Mouse (Mus musculus): Measurements from ENCODE around the gene Maco1. TPM values are rescaled to one million over a fixed set of nuclear protein-coding genes. Genes with fewer than 3 reads are reported as not detected.

Gene Maco1
- polyA plus RNA-seq, 1 experiment from 2014 or later: 104 TPM

GRCm38 (mm10) chr4:134764333-134764732, 88.8 kb downstream of the Maco1 start:
- 77% methylated on average over 3 of the region's 3 CpGs for WGBS
- Histone ChIP-seq H3K27ac (ENCODE audit: low read length) (no peak overlapping the region), H3K9ac (replicated peaks; ENCODE audit: low read depth, low read length) (no peak overlapping the region), H3K4me3 (replicated peaks; ENCODE audit: low read length) (no peak overlapping the region), H3K4me1 (replicated peaks; ENCODE audit: control insufficient read depth, insufficient read depth, low read length) (peaks cover 17% of the 10 kb centered on the region), H3K27me3 (replicated peaks; ENCODE audit: control insufficient read depth, insufficient read depth, low read length) (peaks cover 17% of the 10 kb centered on the region; the same call in 1 of the 2 replicates), H3K4me2 (ENCODE audit: low read length) (no peak overlapping the region), H3K36me3 (ENCODE audit: control insufficient read depth, insufficient read depth) (no peaks in the 10 kb centered on the region), H3K9me3 (ENCODE audit: control insufficient read depth, low read length) (no peaks in the 10 kb centered on the region)
- ATAC-seq: no peak

DNA sequence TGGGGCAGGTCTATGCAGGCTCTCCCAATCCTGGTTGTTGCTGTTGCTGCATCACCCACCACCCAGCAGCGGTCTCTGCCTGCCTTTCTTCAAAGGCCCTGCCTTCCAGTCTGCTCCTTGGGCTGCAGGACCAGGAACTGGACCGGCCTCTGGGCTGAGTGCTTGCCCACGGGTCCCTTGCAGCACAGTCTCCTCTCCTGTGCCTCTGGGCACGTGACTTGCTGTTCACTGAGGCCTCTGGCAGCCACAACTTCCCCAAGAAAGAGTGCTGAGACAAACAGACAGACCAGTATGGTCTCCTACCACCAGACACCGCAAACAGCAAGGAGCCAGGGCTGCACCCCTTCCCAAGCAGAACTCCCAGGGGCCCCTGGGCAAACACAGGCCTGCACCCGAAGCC, 90.8 kb downstream of the Maco1 start:
- H3K4me2 ChIP-seq (ENCODE audit: low read length): no peak overlapping the region
- peaks cover 7% of the 10 kb centered on the region for H3K4me1 ChIP-seq (replicated peaks; ENCODE audit: control insufficient read depth, insufficient read depth, low read length)
- H3K4me3 ChIP-seq (replicated peaks; ENCODE audit: low read length): no peak overlapping the region
- peaks cover 4% of the 10 kb centered on the region; the same call in 1 of the 2 replicates for H3K27me3 ChIP-seq (replicated peaks; ENCODE audit: control insufficient read depth, insufficient read depth, low read length)
- H3K9ac ChIP-seq (replicated peaks; ENCODE audit: low read depth, low read length): no peak overlapping the region
- no peaks in the 10 kb centered on the region for H3K36me3 ChIP-seq (ENCODE audit: control insufficient read depth, insufficient read depth)
- H3K9me3 ChIP-seq (ENCODE audit: control insufficient read depth, low read length): no peaks in the 10 kb centered on the region
- no peak for ATAC-seq
- WGBS: 83% methylated on average over 6 of the region's 6 CpGs
- no peak overlapping the region for H3K27ac ChIP-seq (ENCODE audit: low read length)

DNA sequence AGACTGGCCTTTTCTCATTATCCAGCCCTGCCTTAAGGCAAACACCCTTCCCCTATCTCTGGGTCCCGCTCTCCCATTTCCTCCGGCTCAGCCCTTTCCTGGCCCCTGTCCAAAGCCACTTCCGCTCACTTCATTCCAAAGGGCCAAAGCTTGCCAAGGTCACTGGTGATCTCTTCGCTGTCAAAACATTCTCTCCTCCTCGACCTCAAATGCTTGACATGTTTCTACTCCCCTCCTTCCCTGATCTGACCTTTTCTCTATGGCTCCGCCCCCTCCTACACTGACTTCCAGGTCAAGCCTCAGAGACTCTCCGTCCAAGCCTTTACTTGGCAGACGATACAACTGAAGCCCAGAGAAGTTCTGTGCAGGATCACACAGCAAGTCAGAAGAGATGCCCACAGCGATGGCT, 92.3 kb downstream of the Maco1 start:
- no peak overlapping the region for H3K27ac ChIP-seq (ENCODE audit: low read length)
- H3K4me2 ChIP-seq (ENCODE audit: low read length): no peak overlapping the region
- H3K9ac ChIP-seq (replicated peaks; ENCODE audit: low read depth, low read length): no peak overlapping the region
- H3K4me3 ChIP-seq (replicated peaks; ENCODE audit: low read length): no peak overlapping the region
- H3K36me3 ChIP-seq (ENCODE audit: control insufficient read depth, insufficient read depth): no peaks in the 10 kb centered on the region
- no peaks in the 10 kb centered on the region for H3K4me1 ChIP-seq (replicated peaks; ENCODE audit: control insufficient read depth, insufficient read depth, low read length)
- H3K27me3 ChIP-seq (replicated peaks; ENCODE audit: control insufficient read depth, insufficient read depth, low read length): no peaks in the 10 kb centered on the region
- no peak for ATAC-seq
- H3K9me3 ChIP-seq (ENCODE audit: control insufficient read depth, low read length): no peaks in the 10 kb centered on the region
- WGBS: 51% methylated on average over 9 of the region's 9 CpGs

- no peak overlapping the region for H3K27ac ChIP-seq (ENCODE audit: low read length)
- no peak overlapping the region for H3K4me3 ChIP-seq (replicated peaks; ENCODE audit: low read length)
- H3K36me3 ChIP-seq (ENCODE audit: control insufficient read depth, insufficient read depth): no peaks in the 10 kb centered on the region
- no peak for ATAC-seq
- no peak overlapping the region for H3K9ac ChIP-seq (replicated peaks; ENCODE audit: low read depth, low read length)
- WGBS: 77% methylated on average over 6 of the region's 6 CpGs
- no peaks in the 10 kb centered on the region for H3K27me3 ChIP-seq (replicated peaks; ENCODE audit: control insufficient read depth, insufficient read depth, low read length)
- no peak overlapping the region for H3K4me2 ChIP-seq (ENCODE audit: low read length)
- H3K4me1 ChIP-seq (replicated peaks; ENCODE audit: control insufficient read depth, insufficient read depth, low read length): no peaks in the 10 kb centered on the region
- no peaks in the 10 kb centered on the region for H3K9me3 ChIP-seq (ENCODE audit: control insufficient read depth, low read length)
These were observed 92.9 kb downstream of the Maco1 start for GRCm38 (mm10) chr4:134760281-134760680.

- H3K4me1 ChIP-seq (replicated peaks; ENCODE audit: control insufficient read depth, insufficient read depth, low read length): no peaks in the 10 kb centered on the region
- H3K4me2 ChIP-seq (ENCODE audit: low read length): no peak overlapping the region
- H3K36me3 ChIP-seq (ENCODE audit: control insufficient read depth, insufficient read depth): no peaks in the 10 kb centered on the region
- H3K4me3 ChIP-seq (replicated peaks; ENCODE audit: low read length): no peak overlapping the region
- no peak overlapping the region for H3K27ac ChIP-seq (ENCODE audit: low read length)
- H3K27me3 ChIP-seq (replicated peaks; ENCODE audit: control insufficient read depth, insufficient read depth, low read length): no peaks in the 10 kb centered on the region
- 89% methylated on average over 7 of the region's 7 CpGs for WGBS
- H3K9ac ChIP-seq (replicated peaks; ENCODE audit: low read depth, low read length): no peak overlapping the region
- ATAC-seq: no peak
- H3K9me3 ChIP-seq (ENCODE audit: control insufficient read depth, low read length): no peaks in the 10 kb centered on the region
These were observed 93.6 kb downstream of the Maco1 start for GRCm38 (mm10) chr4:134759564-134759963.

DNA sequence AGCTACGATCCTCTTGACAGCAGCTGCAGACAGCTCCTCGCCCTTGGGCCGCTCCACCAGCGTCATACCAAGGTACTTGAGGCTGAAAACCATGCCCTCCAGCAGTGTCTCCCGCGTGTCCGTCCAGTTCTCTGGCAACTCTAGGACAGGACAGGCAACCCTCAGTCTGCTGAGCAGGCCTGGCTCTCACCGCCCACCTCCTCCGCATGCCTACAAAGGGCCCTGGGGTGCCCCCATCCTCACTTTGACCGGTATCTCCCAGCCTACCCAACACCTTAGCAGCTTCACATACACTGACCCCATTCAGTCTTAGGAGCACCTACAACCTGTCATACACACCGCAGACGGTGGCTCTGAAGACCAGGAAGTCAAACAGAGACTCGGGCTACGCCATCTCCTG, 94.2 kb downstream of the Maco1 start:
- Histone ChIP-seq H3K4me2 (ENCODE audit: low read length) (no peak overlapping the region), H3K9me3 (ENCODE audit: control insufficient read depth, low read length) (no peaks in the 10 kb centered on the region), H3K27ac (ENCODE audit: low read length) (no peak overlapping the region), H3K36me3 (ENCODE audit: control insufficient read depth, insufficient read depth) (no peaks in the 10 kb centered on the region), H3K9ac (replicated peaks; ENCODE audit: low read depth, low read length) (no peak overlapping the region), H3K4me1 (replicated peaks; ENCODE audit: control insufficient read depth, insufficient read depth, low read length) (no peaks in the 10 kb centered on the region), H3K27me3 (replicated peaks; ENCODE audit: control insufficient read depth, insufficient read depth, low read length) (no peaks in the 10 kb centered on the region), H3K4me3 (replicated peaks; ENCODE audit: low read length) (no peak overlapping the region)
- no peak for ATAC-seq
- WGBS: 93% methylated on average over 14 of the region's 14 CpGs

DNA sequence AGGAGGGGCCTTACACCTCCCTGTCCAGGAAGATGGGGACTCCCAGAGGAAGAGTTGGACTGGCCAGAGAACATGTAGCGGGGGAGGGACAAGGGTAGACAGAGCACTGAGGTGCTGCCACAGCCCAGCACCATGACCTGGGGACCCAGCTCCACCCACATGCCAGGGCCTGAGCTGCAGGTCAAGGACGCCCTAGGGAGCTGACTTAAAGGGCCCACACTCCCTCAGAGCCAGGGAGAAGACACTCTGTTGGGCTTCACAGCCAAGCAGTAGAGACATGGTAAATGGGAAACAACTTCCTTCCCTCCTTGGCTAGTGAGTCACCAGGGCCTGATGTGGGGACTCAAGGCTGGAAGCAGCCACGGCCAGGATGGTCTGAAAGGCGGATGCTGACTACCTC, 94.8 kb downstream of the Maco1 start:
- ATAC-seq: no peak
- Histone ChIP-seq H3K4me2 (ENCODE audit: low read length) (no peak overlapping the region), H3K4me3 (replicated peaks; ENCODE audit: low read length) (no peak overlapping the region), H3K27ac (ENCODE audit: low read length) (no peak overlapping the region), H3K4me1 (replicated peaks; ENCODE audit: control insufficient read depth, insufficient read depth, low read length) (no peaks in the 10 kb centered on the region), H3K27me3 (replicated peaks; ENCODE audit: control insufficient read depth, insufficient read depth, low read length) (no peaks in the 10 kb centered on the region), H3K9me3 (ENCODE audit: control insufficient read depth, low read length) (no peaks in the 10 kb centered on the region), H3K36me3 (ENCODE audit: control insufficient read depth, insufficient read depth) (no peaks in the 10 kb centered on the region), H3K9ac (replicated peaks; ENCODE audit: low read depth, low read length) (no peak overlapping the region)
- WGBS: 82% methylated on average over 4 of the region's 4 CpGs

DNA sequence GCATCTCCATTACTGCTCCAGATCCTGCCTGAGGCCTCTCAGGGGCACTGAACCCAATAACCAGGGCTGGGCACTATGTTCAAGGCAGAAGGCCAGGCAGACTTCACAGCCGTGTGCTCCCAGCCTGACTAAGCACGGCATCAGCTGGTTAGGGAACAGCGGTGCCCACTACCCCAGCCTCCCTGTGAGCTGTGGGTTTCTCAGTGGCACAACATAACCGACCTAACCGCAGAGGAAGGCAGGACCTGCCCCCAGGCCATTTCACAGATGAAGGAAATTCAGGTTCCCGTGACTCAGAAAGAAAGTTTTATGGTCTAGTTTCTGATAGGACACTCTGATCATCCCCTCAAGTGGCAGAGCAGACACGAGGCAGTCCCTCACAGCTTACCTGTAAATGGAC, 96.2 kb downstream of the Maco1 start:
- Histone ChIP-seq H3K27me3 (replicated peaks; ENCODE audit: control insufficient read depth, insufficient read depth, low read length) (no peaks in the 10 kb centered on the region), H3K27ac (ENCODE audit: low read length) (no peak overlapping the region), H3K4me3 (replicated peaks; ENCODE audit: low read length) (no peak overlapping the region), H3K9me3 (ENCODE audit: control insufficient read depth, low read length) (no peaks in the 10 kb centered on the region), H3K36me3 (ENCODE audit: control insufficient read depth, insufficient read depth) (no peaks in the 10 kb centered on the region), H3K4me2 (ENCODE audit: low read length) (no peak overlapping the region), H3K9ac (replicated peaks; ENCODE audit: low read depth, low read length) (no peak overlapping the region), H3K4me1 (replicated peaks; ENCODE audit: control insufficient read depth, insufficient read depth, low read length) (no peaks in the 10 kb centered on the region)
- no peak for ATAC-seq
- 90% methylated on average over 7 of the region's 7 CpGs for WGBS

DNA sequence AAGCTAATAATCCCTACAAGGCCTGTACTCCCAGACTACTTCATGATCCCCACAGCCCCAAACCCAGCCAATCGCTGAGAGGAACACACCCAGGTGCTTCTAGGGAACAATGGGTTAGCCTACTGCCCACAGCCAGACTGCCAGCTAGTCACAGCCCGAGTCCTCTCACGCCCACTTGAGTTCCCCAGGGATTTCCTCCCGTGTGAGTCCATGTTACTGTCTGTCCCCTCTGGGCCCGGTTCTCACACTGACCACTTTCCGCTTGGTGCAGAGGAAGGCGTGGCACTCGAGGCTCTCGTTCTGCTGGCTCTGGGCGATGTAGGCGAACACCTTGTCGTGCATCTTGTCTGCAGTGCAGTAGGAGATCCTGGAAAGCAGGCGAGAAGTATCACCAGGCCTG, 98.2 kb downstream of the Maco1 start:
- Histone ChIP-seq H3K4me1 (replicated peaks; ENCODE audit: control insufficient read depth, insufficient read depth, low read length) (peaks cover 2% of the 10 kb centered on the region; the same call in 1 of the 2 replicates), H3K27ac (ENCODE audit: low read length) (no peak overlapping the region), H3K27me3 (replicated peaks; ENCODE audit: control insufficient read depth, insufficient read depth, low read length) (no peaks in the 10 kb centered on the region), H3K4me3 (replicated peaks; ENCODE audit: low read length) (no peak overlapping the region), H3K4me2 (ENCODE audit: low read length) (no peak overlapping the region), H3K36me3 (ENCODE audit: control insufficient read depth, insufficient read depth) (no peaks in the 10 kb centered on the region), H3K9ac (replicated peaks; ENCODE audit: low read depth, low read length) (no peak overlapping the region), H3K9me3 (ENCODE audit: control insufficient read depth, low read length) (no peaks in the 10 kb centered on the region)
- 84% methylated on average over 13 of the region's 13 CpGs for WGBS
- no peak for ATAC-seq

DNA sequence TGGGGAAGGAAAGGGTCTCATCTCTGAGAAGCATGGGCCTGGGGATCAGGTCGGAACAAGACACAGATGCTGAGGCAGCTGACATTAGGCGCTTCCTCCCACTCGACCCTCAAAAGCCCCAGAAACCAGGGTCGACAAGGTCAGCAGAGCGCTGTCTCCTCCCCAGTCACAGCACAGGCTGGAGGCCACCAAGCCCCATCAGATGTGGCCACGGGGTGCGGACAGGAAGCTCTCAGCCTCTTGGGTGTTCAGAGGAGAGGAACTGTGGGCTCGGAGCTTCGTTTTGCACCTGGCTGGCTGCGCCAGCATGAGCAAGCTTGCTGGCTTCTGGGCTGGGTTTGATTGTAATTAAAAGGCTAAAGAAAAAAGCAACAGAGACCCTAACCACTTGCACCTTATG, 98.8 kb downstream of the Maco1 start:
- ATAC-seq: no peak
- Histone ChIP-seq H3K4me1 (replicated peaks; ENCODE audit: control insufficient read depth, insufficient read depth, low read length) (peaks cover 2% of the 10 kb centered on the region; the same call in 1 of the 2 replicates), H3K27me3 (replicated peaks; ENCODE audit: control insufficient read depth, insufficient read depth, low read length) (no peaks in the 10 kb centered on the region), H3K27ac (ENCODE audit: low read length) (no peak overlapping the region), H3K9me3 (ENCODE audit: control insufficient read depth, low read length) (no peaks in the 10 kb centered on the region), H3K9ac (replicated peaks; ENCODE audit: low read depth, low read length) (no peak overlapping the region), H3K4me2 (ENCODE audit: low read length) (no peak overlapping the region), H3K36me3 (ENCODE audit: control insufficient read depth, insufficient read depth) (no peaks in the 10 kb centered on the region), H3K4me3 (replicated peaks; ENCODE audit: low read length) (no peak overlapping the region)
- 60% methylated on average over 10 of the region's 10 CpGs for WGBS

Measured in forebrain, embryonic 16.5 days (tissue).